Mouse (Mus musculus) midbrain, embryonic 12.5 days (tissue): ENCODE results near the gene Rsad2. TPM values are rescaled to one million over a fixed set of nuclear protein-coding genes. Genes with fewer than 3 reads are reported as not detected.
"Not testable (repeated sequence)": the region's sequence is repeated elsewhere in the genome, so short reads cannot be mapped to it uniquely, and the experiment has no call there.

ENCODE experiments used
- ATAC-seq: fragments of 200-750 bp; cut with Nextera tagmentation; 2 replicates; pipeline ENCODE4 v1.8.0; 2017; ENCODE audit warnings: low read depth, moderate TSS enrichment, moderate library complexity; ENCODE audit not compliant: low FRiP score
- H3K27ac ChIP-seq: fragments of 300-500 bp; sonication (generic); replicated peaks from 2 replicates; pipeline ENCODE4 v1.5.1; 2016; ENCODE audit warnings: mild to moderate bottlenecking
- H3K27me3 ChIP-seq: fragments of 300-500 bp; sonication (generic); 2 replicates; pipeline ENCODE4 v1.6.1; 2016; ENCODE audit warnings: mild to moderate bottlenecking
- H3K36me3 ChIP-seq: fragments of 300-500 bp; sonication (generic); 2 replicates; pipeline ENCODE4 v1.6.1; 2016
- H3K4me1 ChIP-seq: fragments of 300-500 bp; sonication (generic); 2 replicates; pipeline ENCODE4 v1.6.1; 2016
- H3K4me2 ChIP-seq: fragments of 300-500 bp; sonication (generic); replicated peaks from 2 replicates; pipeline ENCODE4 v1.6.1; 2016; ENCODE audit warnings: mild to moderate bottlenecking, moderate library complexity
- H3K4me3 ChIP-seq: fragments of 300-500 bp; sonication (generic); 2 replicates; pipeline ENCODE4 v1.5.1; 2016; ENCODE audit warnings: mild to moderate bottlenecking
- H3K9ac ChIP-seq: fragments of 300-500 bp; sonication (generic); replicated peaks from 2 replicates; pipeline ENCODE4 v1.6.1; 2016; ENCODE audit warnings: mild to moderate bottlenecking, moderate library complexity
- H3K9me3 ChIP-seq: fragments of 300-500 bp; sonication (generic); 2 replicates; pipeline ENCODE4 v1.6.1; 2016; ENCODE audit warnings: mild to moderate bottlenecking
- WGBS: fragments of 180-500 bp; shearing (Covaris S2); methylation state at CpG from one replicate; pipeline ENCODE4 v1.1.7; 2016; 5-methylcytosine and 5-hydroxymethylcytosine counted together
- polyA plus RNA-seq: library from polyadenylated mRNA; unstranded; fragments of >200 nt; fragmentation: Nextera tagmentation; extraction: Ambion mirVana; gene quantifications from 2 replicates; pipeline ENCODE4 v1.2.1, GENCODE M21; 2016

Rsad2 gene
- polyA plus RNA-seq, 1 experiment from 2014 or later: 0.23 TPM

DNA sequence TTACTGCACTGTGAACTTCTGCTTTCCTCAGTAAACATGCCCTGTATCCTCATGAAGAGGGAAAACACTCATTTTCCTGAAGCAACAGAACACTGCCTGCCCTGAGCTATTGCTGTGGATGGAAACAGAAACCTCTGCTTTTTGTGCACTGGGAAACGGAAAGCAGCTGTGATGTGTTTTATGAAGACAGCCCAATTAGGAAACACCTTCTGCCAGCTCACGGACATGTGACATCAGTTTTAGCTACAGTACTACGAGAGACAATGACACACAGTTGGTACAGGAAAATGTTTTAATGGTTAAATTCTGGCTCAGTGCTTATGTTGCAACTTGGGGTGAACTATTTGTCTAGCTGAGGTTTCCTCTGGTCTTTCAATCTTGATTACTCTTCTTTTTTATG is 16.9 kb downstream of the Rsad2 start:
- Histone ChIP-seq H3K36me3 (no peaks in the 10 kb centered on the region), H3K4me3 (no peak overlapping the region), H3K4me2 (no peak overlapping the region), H3K4me1 (no peaks in the 10 kb centered on the region), H3K27me3 (no peaks in the 10 kb centered on the region), H3K27ac (no peak overlapping the region), H3K9me3 (no peaks in the 10 kb centered on the region), H3K9ac (no peak overlapping the region)
- 86% methylated on average over 3 of the region's 3 CpGs for WGBS
- ATAC-seq: no peak

DNA sequence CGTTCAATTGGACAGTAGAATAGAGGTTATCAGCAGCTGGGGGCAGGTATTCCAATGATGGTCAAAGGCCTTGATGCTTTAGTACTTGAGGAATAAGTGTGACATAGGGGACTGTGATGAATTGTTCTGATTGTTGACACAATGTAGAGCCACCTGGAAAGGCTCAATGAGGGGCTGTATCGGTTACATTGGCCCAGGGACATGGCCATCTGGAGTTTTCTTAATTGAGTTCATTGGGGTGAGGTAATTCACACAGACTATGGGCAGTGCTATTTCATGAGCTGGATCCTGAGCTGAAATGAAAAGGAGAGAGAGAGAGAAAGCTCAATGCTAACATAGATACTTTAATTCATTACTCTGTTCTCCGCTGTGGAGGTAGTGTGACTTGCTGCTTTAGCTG is 18.3 kb downstream of the Rsad2 start:
- Histone ChIP-seq H3K4me2 (no peak overlapping the region), H3K4me1 (no peaks in the 10 kb centered on the region), H3K27ac (no peak overlapping the region), H3K4me3 (no peak overlapping the region), H3K9ac (no peak overlapping the region), H3K27me3 (no peaks in the 10 kb centered on the region), H3K36me3 (no peaks in the 10 kb centered on the region), H3K9me3 (no peaks in the 10 kb centered on the region)
- WGBS: 81% methylated on average over 3 of the region's 3 CpGs
- ATAC-seq: no peak

DNA sequence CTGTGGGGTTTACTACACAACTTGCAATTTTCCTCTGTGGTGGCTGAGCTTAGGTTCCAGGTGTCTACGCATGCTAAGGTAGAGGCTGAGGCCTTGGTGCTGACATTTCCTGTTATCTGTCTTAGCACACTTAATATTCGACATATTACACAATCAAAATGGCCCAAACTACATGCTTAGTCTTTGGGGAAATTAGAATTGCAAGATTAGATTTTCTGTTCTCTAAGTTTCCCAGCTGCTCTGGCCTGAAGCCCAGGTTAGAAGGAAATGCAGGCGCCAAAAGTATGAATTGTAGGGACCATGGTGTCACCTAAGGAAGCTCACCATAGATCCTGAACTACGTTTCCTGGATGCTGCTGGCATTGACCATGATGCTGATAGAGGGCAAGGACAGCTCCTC is 19.9 kb downstream of the Rsad2 start:
- ATAC-seq: no peak
- WGBS: 87% methylated on average over 4 of the region's 4 CpGs

DNA sequence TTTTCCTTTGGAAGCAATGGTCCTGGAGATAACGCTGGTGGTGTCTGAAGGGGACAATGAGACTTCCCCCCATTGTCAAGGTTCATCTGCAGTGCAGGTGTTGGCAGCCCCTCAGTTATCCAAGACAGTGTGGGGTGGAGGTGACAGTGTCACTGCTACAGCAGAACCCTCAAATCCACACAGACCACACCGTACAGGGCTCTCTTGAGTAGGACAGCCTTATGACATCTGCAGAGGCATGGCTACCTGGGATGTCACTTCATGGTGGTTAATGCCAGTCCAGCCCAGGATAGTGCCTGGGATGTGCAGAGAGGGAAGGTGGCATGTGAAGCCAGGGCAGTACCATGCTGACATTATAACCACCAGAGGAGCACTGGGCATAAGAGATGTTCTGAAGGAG is 27.5 kb downstream of the Rsad2 start:
- not testable (repeated sequence) for H3K36me3 ChIP-seq, H3K27ac ChIP-seq, H3K4me1 ChIP-seq, H3K4me3 ChIP-seq, H3K27me3 ChIP-seq, H3K9me3 ChIP-seq, H3K9ac ChIP-seq, H3K4me2 ChIP-seq, ATAC-seq
- WGBS: 92% methylated on average over 2 of the region's 2 CpGs

More for the DNA sequence above, 19.9 kb downstream of the Rsad2 start:
- Histone ChIP-seq H3K27ac (no peak overlapping the region), H3K27me3 (no peaks in the 10 kb centered on the region), H3K9ac (no peak overlapping the region), H3K36me3 (no peaks in the 10 kb centered on the region), H3K9me3 (no peaks in the 10 kb centered on the region), H3K4me2 (no peak overlapping the region), H3K4me3 (no peak overlapping the region), H3K4me1 (no peaks in the 10 kb centered on the region)

DNA sequence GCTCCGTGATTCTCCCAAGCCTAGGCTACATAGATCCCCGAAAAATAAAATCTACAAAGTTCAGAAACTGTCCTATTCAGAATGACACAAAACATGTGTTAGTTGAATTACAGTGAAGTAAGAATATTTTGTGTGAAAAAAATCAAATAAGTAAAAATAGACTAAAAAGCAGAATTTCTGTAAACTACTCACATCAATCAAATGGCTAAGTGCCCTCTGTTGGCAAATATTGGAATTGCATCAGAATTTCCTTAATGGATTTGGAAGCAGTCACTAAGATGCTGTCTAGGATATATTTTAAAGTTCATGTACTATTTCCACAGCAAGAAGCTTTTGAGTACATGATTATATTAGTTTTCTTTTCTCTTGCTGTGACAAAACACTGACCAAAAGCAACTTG is 31.4 kb downstream of the Rsad2 start:
- ATAC-seq: no peak
- H3K4me2 ChIP-seq: no peak overlapping the region
- H3K27ac ChIP-seq: no peak overlapping the region
- WGBS: 97% methylated on average over 2 of the region's 2 CpGs
- H3K27me3 ChIP-seq: no peaks in the 10 kb centered on the region
- H3K36me3 ChIP-seq: no peaks in the 10 kb centered on the region
- H3K9me3 ChIP-seq: no peaks in the 10 kb centered on the region
- H3K9ac ChIP-seq: no peak overlapping the region
- H3K4me3 ChIP-seq: no peak overlapping the region
- no peaks in the 10 kb centered on the region for H3K4me1 ChIP-seq

DNA sequence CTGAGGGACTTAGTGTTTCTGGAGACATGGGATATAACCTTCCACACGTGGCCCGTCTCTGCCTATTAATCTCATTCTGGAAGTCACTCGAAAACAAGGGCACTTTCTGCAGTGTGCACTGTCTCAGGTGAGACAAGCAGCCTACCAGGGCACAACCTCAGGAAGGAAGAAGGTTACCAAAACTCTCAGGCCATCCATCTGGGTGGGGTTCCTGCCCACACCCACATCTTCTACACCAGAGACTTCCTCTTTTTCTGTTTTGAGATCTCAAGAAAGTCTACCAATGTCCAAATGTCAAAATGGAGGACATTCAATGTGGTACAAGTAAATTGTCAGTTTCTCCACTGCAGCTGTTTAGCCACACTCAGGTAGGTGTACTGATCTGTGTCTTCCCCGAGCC is 37.9 kb downstream of the Rsad2 start:
- Histone ChIP-seq H3K9me3 (no peaks in the 10 kb centered on the region), H3K36me3 (no peaks in the 10 kb centered on the region), H3K4me2 (no peak overlapping the region), H3K27me3 (no peaks in the 10 kb centered on the region), H3K9ac (no peak overlapping the region), H3K27ac (no peak overlapping the region), H3K4me3 (no peak overlapping the region), H3K4me1 (peaks cover 11% of the 10 kb centered on the region)
- no peak for ATAC-seq
- 84% methylated on average over 4 of the region's 4 CpGs for WGBS

DNA sequence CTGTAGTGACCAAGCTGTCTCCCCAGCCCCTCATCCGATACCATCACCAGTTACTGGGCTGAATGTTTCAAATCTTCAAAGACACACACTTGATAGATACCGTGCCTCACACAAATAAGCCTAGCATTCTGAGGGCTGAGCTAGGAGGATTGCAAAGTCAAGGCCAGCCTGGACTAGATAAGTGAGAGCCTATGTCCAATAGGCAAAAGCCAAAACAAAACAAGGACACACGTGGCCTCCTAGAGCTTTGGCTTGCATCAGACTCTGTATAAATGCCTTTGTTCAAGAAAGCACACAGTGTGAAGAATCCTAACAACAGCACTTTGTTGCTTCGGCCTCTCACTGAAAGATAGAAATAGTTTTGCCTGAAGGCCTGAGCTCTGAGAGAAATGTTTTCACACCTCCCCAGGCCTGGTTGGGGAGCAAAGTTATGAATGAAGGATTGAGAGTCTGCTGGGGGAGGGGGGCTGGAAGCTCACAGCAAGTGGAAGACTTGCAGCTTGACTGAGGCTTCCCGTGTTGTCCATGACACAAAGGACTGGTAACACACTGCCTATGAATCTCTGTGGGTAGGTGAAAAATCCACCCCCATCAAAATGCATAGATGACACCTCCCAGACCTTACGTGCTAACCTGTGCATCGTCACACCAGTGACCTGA is 39.5 kb downstream of the Rsad2 start:
- Histone ChIP-seq H3K27me3 (no peaks in the 10 kb centered on the region), H3K36me3 (no peaks in the 10 kb centered on the region), H3K4me1 (peaks cover 27% of the 10 kb centered on the region), H3K4me3 (no peak overlapping the region), H3K4me2 (no peak overlapping the region), H3K27ac (no peak overlapping the region), H3K9me3 (no peaks in the 10 kb centered on the region), H3K9ac (no peak overlapping the region)
- 74% methylated on average over 7 of the region's 7 CpGs for WGBS
- no peak for ATAC-seq

DNA sequence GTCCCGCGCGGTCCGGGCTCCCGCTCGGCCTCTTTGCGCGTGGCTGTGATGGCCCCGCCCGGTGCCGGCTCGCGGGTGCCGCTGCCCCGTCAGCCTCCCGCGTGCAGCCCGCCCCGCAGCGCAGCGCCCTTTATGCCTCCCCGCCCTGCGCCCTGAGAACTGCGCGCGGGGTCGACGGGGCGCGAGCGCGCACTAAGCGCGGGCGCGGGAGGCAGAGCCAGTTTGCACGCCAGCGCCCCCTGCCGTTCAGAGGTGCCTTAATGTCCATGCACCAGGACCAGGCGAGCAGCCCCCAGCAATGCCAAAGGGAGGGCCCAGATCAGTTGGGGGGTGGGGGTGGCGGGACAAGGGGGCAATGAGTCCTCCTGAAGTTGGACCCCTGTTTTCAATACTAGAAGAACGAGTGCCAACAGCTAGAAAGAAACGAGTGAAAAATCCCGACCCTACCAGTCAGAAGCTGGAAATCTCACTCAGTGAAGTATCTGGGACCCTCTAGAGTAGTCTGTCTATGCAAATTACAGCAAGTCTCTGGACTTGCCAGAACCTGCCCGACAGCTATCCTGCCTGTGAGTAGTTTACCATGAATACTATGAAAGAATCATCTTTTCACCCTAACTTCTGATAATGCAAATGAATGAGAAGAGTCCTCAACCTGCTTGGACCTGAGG is 41.0 kb downstream of the Rsad2 start, which contains the start of gene Rnf144a:
Rnf144a (minus strand) TSS at position 151 of the 668 bp plus-strand sequence.
- Histone ChIP-seq H3K9me3 (no peaks in the 10 kb centered on the region), H3K9ac (peak within 1 kb of the TSS; percentile 98), H3K27me3 (no peaks in the 10 kb centered on the region), H3K27ac (peak within 1 kb of the TSS; percentile 81), H3K4me3 (peak within 1 kb of the TSS; percentile 91), H3K36me3 (no peaks in the 10 kb centered on the region), H3K4me1 (peaks cover 31% of the 10 kb centered on the region), H3K4me2 (peak within 1 kb of the TSS; percentile 73)
- peak; percentile 90 for ATAC-seq
- WGBS: 1% methylated on average over 32 of the region's 45 CpGs

DNA sequence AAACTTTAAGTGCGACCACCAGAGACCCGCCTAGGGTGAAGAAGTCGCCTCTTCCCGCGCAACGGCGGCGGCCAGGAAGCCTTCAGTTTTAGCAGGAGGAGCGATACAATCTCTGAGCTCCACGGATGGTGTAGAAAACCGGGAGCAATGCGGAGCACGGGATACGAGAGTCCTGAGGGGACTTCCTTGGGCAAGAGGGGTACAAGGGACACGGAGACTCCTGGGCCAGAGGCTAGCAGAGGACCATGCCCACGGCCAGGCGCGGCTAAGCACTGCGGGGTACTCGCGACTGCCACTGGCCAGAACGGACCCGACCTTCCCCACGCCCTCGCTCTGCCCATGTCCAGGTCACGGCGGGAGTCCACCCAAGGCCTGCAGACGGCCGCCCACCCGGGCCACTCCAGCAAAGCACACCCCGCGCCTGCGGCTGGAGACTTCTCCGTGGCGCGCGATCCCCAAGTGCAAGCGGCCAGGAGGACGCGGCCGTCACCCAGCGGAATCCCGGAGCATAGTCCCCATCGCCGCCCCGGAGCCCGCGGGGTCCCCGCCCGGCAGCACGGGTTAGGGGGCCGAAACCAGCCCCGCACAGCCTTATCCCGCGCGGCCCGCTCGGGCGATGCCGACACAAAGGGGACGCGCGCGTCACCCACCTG is 41.7 kb downstream of the Rsad2 start:
- Histone ChIP-seq H3K9me3 (no peaks in the 10 kb centered on the region), H3K36me3 (no peaks in the 10 kb centered on the region), H3K4me1 (peaks cover 31% of the 10 kb centered on the region), H3K4me2 (peak overlapping the region; percentile 73), H3K9ac (peak overlapping the region; percentile 98), H3K27me3 (no peaks in the 10 kb centered on the region), H3K4me3 (peak overlapping the region; percentile 91), H3K27ac (peak overlapping the region; percentile 81)
- under 1% methylated on average over 64 of the region's 64 CpGs for WGBS
- peak; percentile 81 for ATAC-seq

DNA sequence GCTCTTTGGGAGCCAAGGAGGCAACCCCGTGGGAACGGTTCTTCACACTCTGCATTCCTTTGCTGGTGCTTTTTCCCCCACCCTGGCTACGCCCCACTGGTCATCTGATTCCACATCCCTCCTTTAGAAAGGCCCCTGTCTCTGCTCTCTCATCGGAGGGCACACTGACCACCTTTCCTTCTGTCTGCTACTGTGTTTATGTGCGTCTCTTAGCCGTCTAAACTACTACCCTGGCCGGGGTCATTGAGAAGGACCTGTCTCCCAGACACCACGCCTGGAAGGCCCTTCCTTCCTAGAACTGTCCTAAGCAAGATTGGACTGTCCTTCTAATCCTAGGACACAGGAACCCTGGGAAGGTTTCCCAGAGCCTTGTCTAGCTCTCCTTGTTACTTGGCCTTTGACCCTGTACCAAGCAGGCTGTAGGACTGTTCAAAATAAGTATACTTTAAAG is 42.3 kb downstream of the Rsad2 start:
- Histone ChIP-seq H3K9ac (peak overlapping the region; percentile 98), H3K4me2 (peak overlapping the region; percentile 73), H3K4me3 (peak overlapping the region; percentile 91), H3K4me1 (peaks cover 34% of the 10 kb centered on the region), H3K27me3 (no peaks in the 10 kb centered on the region), H3K27ac (no peak overlapping the region), H3K36me3 (peaks cover 2% of the 10 kb centered on the region), H3K9me3 (no peaks in the 10 kb centered on the region)
- no peak for ATAC-seq
- WGBS: 5% methylated on average over 8 of the region's 8 CpGs

DNA sequence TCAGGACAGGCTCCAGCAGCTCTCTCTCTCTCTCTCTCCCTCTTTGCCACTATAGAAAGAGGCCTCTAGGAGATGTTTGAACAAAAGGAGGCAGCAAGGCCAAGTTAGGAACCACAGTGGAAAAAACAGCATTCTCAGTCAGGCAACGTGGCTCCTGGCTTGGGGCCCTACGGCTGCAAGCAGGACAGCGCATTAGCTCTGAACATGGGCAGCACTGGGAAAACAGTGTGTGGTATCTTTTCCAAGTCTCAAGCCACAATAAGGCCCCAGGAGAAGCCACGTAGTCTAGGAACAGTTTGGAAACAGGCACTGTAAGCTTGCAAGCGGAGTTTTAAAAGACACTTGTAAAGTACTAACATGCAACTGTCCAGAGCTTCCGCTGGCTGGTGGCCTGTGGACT is 43.5 kb downstream of the Rsad2 start:
- no peaks in the 10 kb centered on the region for H3K27me3 ChIP-seq
- no peak overlapping the region; the same call in 1 of the 2 replicates for H3K9ac ChIP-seq
- H3K4me1 ChIP-seq: peaks cover 38% of the 10 kb centered on the region
- H3K9me3 ChIP-seq: no peaks in the 10 kb centered on the region
- H3K36me3 ChIP-seq: peaks cover 11% of the 10 kb centered on the region
- peak overlapping the region; percentile 73 for H3K4me2 ChIP-seq
- no peak overlapping the region for H3K27ac ChIP-seq
- no peak for ATAC-seq
- H3K4me3 ChIP-seq: 0 out of 2 replicates have a peak overlapping the region, but pooled peaks have one; percentile 91
- 81% methylated on average over 6 of the region's 6 CpGs for WGBS

DNA sequence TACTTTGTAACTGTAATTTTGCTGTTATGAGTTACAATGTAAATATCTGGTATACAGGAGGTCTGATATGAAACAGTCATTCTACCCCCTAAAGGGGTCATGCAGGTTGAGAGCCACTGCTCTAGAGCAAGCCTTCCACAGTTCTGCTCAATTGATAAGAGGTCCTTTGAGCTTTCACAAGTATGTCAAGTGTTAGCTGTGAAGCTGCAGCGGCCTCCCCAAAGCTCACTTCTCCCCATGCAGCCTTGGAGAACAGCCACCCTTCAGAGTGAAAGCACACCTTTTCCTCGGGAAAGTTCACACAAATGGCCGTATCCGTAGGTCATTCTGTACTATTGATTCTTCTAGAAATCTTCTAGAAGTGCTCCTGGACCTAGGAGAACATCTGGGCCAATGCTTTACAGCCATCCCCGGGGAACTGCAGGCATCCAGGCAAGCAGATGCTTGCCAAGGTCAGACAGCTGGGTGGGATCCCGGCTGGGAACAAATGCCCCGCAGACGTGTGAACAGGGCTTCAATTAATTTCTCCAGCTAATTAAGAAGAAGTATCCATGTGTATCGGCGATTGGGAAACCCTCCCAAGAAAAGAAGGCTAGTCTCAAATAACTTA is 44.3 kb downstream of the Rsad2 start:
- Histone ChIP-seq H3K4me2 (peak overlapping the region; percentile 73; the same call in 1 of the 2 replicates), H3K4me1 (peaks cover 38% of the 10 kb centered on the region), H3K27ac (no peak overlapping the region), H3K36me3 (peaks cover 11% of the 10 kb centered on the region), H3K9ac (no peak overlapping the region), H3K27me3 (no peaks in the 10 kb centered on the region), H3K4me3 (no peak overlapping the region), H3K9me3 (no peaks in the 10 kb centered on the region)
- ATAC-seq: no peak
- WGBS: 79% methylated on average over 10 of the region's 10 CpGs
